Mouse (Mus musculus): Measurements from ENCODE around the gene Slc25a48. TPM values are rescaled to one million over a fixed set of nuclear protein-coding genes. Genes with fewer than 3 reads are reported as not detected.

The Slc25a48 gene
- polyA plus RNA-seq (2017; shearing (Covaris generic)), result not detected

GRCm38 (mm10) chr13:56438211-56439075 is at the start of gene Slc25a48:
Gene Slc25a48 (plus strand): TSS chr13:56438355.

GRCm38 (mm10) chr13:56426365-56426764 is 11.8 kb upstream of the Slc25a48 start, which contains the start of gene Gm3045:
Gene Gm3045 (plus strand): TSS chr13:56426594.

GRCm38 (mm10) chr13:56482146-56482545 is 44.0 kb downstream of the Slc25a48 start, which contains the start of gene Il9:
Gene Il9 (minus strand): TSS chr13:56482246.

GRCm38 (mm10) chr13:56522081-56522820 is 84.1 kb downstream of the Slc25a48 start, which contains the start of gene Fbxl21:
Gene Fbxl21 (plus strand): TSS chr13:56522472.

Other genes with a start within 250 kb of the Slc25a48 start
- gene Neurog1, start 186.2 kb upstream of the Slc25a48 start, polyA plus RNA-seq (2017; shearing (Covaris generic)), result not detected
- gene Cxcl14, start 141.8 kb upstream of the Slc25a48 start, polyA plus RNA-seq (2017; shearing (Covaris generic)), result not detected
- not detected for gene Gm3045, start 11.8 kb upstream of the Slc25a48 start, polyA plus RNA-seq (2017; shearing (Covaris generic))
- gene Il9, start 43.9 kb downstream of the Slc25a48 start, polyA plus RNA-seq (2017; shearing (Covaris generic)), result not detected
- 1.3 TPM for gene Fbxl21, start 84.1 kb downstream of the Slc25a48 start, polyA plus RNA-seq (2017; shearing (Covaris generic))
- gene Lect2, start 110.1 kb downstream of the Slc25a48 start, polyA plus RNA-seq (2017; shearing (Covaris generic)), result not detected
- 0.93 TPM for gene Tgfbi, start 171.2 kb downstream of the Slc25a48 start, polyA plus RNA-seq (2017; shearing (Covaris generic))